Mouse (Mus musculus) kidney, embryonic 14.5 days (tissue): ENCODE measurements at regions not wholly inside any gene's neighbourhood (a gene's known extent, or its start where the extent isn't known, plus 50 kb on each side); places are given as distances from the start of the nearest gene placed in this dataset.

Source experiments
- ATAC-seq: fragments of 200-750 bp; cut with Nextera tagmentation; 2 replicates; pipeline ENCODE4 v1.8.0; 2017; ENCODE audit warnings: moderate number of reproducible peaks, mild to moderate bottlenecking, moderate TSS enrichment, moderate library complexity; ENCODE audit not compliant: low FRiP score, low TSS enrichment
- H3K27ac ChIP-seq: fragments of 300-500 bp; sonication (generic); 2 replicates; pipeline ENCODE4 v1.5.1; 2014; ENCODE audit warnings: low read depth, mild to moderate bottlenecking, low read length, moderate library complexity, mixed read lengths
- H3K27me3 ChIP-seq: fragments of 300-500 bp; sonication (generic); 2 replicates; pipeline ENCODE4 v1.6.1; 2014; ENCODE audit warnings: mild to moderate bottlenecking, low read length; ENCODE audit not compliant: control insufficient read depth, insufficient read depth
- H3K36me3 ChIP-seq: fragments of 300-500 bp; sonication (generic); 2 replicates; pipeline ENCODE4 v1.6.1; 2014; ENCODE audit warnings: low read length, mixed read lengths; ENCODE audit not compliant: control insufficient read depth, insufficient read depth
- H3K4me1 ChIP-seq: fragments of 300-500 bp; sonication (generic); 2 replicates; pipeline ENCODE4 v1.6.1; 2014; ENCODE audit warnings: low read length, mixed read lengths; ENCODE audit not compliant: control insufficient read depth, insufficient read depth
- H3K4me2 ChIP-seq: fragments of 300-500 bp; sonication (generic); replicated peaks from 2 replicates; pipeline ENCODE4 v1.6.1; 2014; ENCODE audit warnings: low read depth, mild to moderate bottlenecking, low read length
- H3K4me3 ChIP-seq: fragments of 300-500 bp; sonication (generic); 2 replicates; pipeline ENCODE4 v1.5.1; 2014; ENCODE audit warnings: mild to moderate bottlenecking, low read length
- H3K9ac ChIP-seq: fragments of 300-500 bp; sonication (generic); 2 replicates; pipeline ENCODE4 v1.6.1; 2014; ENCODE audit warnings: low read depth, mild to moderate bottlenecking, low read length, moderate library complexity
- H3K9me3 ChIP-seq: fragments of 300-500 bp; sonication (generic); 2 replicates; pipeline ENCODE4 v1.6.1; 2016; ENCODE audit warnings: low read length; ENCODE audit not compliant: control insufficient read depth
- WGBS: fragments of 180-500 bp; shearing (Covaris S2); extraction: QIAGEN DNeasy Blood & Tissue Kit; methylation state at CpG from one replicate; pipeline ENCODE4 v1.1.7; 2014; 5-methylcytosine and 5-hydroxymethylcytosine counted together

DNA sequence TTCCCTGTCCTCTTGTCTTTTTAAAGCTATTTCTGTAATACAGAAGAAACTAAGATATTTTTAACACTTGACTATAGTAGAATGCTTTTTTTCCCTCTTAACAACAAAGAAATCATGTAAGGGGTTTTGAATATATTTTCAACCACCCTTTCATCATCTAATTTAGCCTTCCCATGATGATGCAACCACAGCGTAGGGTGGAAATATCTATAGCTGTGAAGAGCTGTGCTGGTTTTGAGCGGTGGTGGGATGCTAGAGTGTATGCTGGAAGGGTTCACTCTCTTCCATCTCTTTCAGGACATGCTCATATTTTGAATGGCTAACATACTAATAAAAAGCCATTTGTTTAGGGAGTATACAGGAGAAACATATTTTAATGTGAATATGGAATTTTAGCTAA, 296.4 kb downstream of the Nup35 start:
- H3K9ac ChIP-seq = no peak overlapping the region

DNA sequence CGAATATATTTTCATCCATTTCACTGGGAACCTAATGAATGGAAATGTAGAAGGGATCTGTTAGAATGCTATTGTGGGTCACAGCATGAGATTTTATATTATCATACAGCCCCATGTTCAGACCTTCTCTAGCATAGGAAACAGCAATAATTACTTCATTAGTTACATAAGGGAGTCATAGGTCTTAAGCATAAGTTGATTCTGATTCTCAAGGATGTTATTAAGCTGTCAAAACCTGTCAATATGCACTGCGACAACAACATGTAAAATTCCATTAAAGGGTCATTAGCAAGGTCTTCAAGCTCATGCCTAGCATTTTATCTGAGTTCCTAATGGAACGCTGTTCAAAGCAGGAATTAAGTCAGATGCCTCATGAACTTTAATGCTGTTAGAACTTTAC, 328.5 kb downstream of the Nup35 start:
- Histone ChIP-seq H3K36me3 (no peaks in the 10 kb centered on the region), H3K4me2 (no peak overlapping the region), H3K4me1 (no peaks in the 10 kb centered on the region), H3K9me3 (no peaks in the 10 kb centered on the region), H3K27ac (no peak overlapping the region), H3K9ac (no peak overlapping the region), H3K27me3 (no peaks in the 10 kb centered on the region), H3K4me3 (no peak overlapping the region)
- 89% methylated on average over 3 of the region's 3 CpGs for WGBS
- ATAC-seq = no peak

More for the DNA sequence above, 296.4 kb downstream of the Nup35 start:
- H3K4me3 ChIP-seq = no peak overlapping the region
- ATAC-seq = no peak
- no peaks in the 10 kb centered on the region for H3K4me1 ChIP-seq
- no peak overlapping the region for H3K27ac ChIP-seq
- no peaks in the 10 kb centered on the region for H3K9me3 ChIP-seq
- H3K4me2 ChIP-seq = no peak overlapping the region
- WGBS = 95% methylated on average over 2 of the region's 2 CpGs
- H3K27me3 ChIP-seq = no peaks in the 10 kb centered on the region
- no peaks in the 10 kb centered on the region for H3K36me3 ChIP-seq

DNA sequence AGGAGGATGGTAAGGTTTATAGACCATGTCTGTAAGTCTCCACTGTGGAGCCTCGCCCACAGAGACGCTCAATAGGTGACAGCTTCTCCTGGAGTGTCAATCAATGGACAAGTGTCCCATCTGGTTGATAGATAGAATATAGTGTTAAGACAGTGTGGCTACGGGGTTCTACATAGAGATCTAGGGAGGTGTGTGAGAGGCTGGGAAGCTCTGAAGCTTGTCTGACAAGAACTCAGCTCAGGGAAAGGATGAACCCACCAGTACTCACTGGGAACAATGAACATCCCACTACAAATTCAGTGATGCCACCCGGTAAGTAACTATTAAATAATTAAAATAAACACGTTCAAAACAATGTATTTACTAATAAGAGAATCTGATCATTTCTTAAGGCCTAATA, 349.7 kb downstream of the Nup35 start:
- ATAC-seq = no peak
- H3K4me2 ChIP-seq = no peak overlapping the region
- 88% methylated on average over 5 of the region's 5 CpGs for WGBS

DNA sequence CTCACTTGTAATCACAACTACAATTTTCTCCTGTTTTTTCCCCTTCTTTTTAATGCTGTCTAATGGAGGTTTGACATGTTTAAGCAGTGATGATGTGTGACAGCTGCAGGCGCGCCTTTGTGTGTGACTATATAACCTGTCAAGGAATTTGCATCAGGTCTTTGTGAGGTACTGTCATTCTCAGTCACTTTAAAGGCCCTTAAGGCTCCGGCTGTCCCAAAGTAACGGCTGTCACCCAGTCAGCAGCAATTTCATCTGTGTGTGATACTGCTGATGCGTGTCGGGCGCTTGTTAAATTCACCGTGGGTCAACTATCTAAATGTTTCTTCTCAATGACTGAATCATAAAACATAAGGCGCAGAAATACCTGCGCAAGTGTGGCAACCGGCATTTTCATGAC, 350.2 kb downstream of the Nup35 start:
- H3K4me1 ChIP-seq = no peaks in the 10 kb centered on the region
- H3K27me3 ChIP-seq = no peaks in the 10 kb centered on the region
- no peak overlapping the region for H3K27ac ChIP-seq
- H3K4me3 ChIP-seq = no peak overlapping the region
- no peak for ATAC-seq
- no peak overlapping the region for H3K4me2 ChIP-seq
- no peak overlapping the region for H3K9ac ChIP-seq
- no peaks in the 10 kb centered on the region for H3K9me3 ChIP-seq
- WGBS = 81% methylated on average over 11 of the region's 11 CpGs
- no peaks in the 10 kb centered on the region for H3K36me3 ChIP-seq

More for the DNA sequence above, 349.7 kb downstream of the Nup35 start:
- no peak overlapping the region for H3K9ac ChIP-seq
- H3K4me1 ChIP-seq = no peaks in the 10 kb centered on the region
- no peaks in the 10 kb centered on the region for H3K27me3 ChIP-seq
- no peak overlapping the region for H3K4me3 ChIP-seq
- no peaks in the 10 kb centered on the region for H3K9me3 ChIP-seq
- no peak overlapping the region for H3K27ac ChIP-seq
- no peaks in the 10 kb centered on the region for H3K36me3 ChIP-seq

DNA sequence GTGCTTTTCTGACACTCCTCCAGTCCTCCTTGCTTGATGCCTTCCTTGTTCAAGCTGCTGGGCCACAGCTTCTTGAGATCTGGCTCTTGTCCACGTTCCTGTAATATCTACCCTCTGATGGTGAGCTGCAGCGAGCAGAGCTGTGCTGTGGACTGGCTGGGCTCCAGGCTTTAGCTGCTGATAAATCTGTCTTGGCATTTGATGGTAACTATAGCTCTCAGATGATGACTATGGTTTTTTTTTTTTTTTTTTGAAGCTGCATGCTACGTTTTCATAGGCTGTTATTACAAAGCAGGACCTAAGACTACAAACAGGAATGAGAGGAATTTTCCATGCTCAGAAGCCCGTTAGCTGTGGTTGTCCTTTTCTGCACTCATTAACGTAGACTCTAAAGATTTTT, 352.3 kb downstream of the Nup35 start:
- WGBS = 49% methylated on average over 5 of the region's 5 CpGs
- Histone ChIP-seq H3K27me3 (no peaks in the 10 kb centered on the region), H3K36me3 (no peaks in the 10 kb centered on the region), H3K4me2 (no peak overlapping the region), H3K4me3 (no peak overlapping the region), H3K4me1 (no peaks in the 10 kb centered on the region), H3K27ac (no peak overlapping the region; the same call in 1 of the 2 replicates), H3K9me3 (no peaks in the 10 kb centered on the region), H3K9ac (no peak overlapping the region)
- ATAC-seq = peak; percentile 60; the same call in 1 of the 2 replicates

DNA sequence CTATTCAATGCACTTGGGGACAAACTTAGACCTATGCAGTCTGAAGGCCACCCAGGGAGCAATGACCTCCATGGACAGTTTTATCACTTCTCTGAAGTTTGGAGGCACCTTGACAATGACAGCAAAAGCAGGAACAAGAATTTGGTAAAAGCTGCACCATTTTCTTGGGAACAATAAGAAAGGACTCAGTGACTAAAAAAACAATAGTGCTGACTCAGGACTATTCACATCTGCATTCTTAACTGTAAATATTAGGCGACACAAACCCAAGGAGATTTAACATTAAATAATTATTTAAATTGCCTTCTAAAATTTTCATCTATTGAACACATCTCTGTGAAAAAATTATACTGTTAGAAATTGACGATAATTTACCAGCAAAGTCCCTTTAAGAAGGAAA, 356.2 kb downstream of the Nup35 start:
- WGBS = 83% methylated on average over 2 of the region's 2 CpGs
- no peaks in the 10 kb centered on the region for H3K36me3 ChIP-seq
- no peaks in the 10 kb centered on the region for H3K27me3 ChIP-seq
- no peak for ATAC-seq
- no peak overlapping the region for H3K4me2 ChIP-seq
- H3K4me1 ChIP-seq = no peaks in the 10 kb centered on the region
- H3K27ac ChIP-seq = no peak overlapping the region
- peaks cover 3% of the 10 kb centered on the region; the same call in 1 of the 2 replicates for H3K9me3 ChIP-seq
- H3K9ac ChIP-seq = no peak overlapping the region
- H3K4me3 ChIP-seq = no peak overlapping the region

DNA sequence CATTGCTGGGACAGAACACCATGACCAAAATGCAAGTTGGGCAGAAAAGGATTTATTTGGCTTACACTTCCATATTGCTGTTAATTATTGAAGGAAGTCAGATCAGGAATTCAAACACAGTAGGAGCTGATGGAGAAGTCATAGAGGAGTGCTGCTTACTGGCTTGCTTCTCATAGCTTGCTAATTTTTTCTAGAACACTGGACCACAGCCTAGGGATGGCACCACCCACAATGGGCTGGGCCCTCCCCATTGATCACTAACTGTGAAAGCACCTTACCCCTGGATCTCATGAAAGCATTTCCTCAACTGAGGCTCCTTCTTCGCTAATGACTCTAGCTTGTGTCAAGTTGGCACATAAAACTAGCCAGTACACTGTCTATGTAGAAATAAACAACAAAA, 381.3 kb downstream of the Nup35 start:
- 89% methylated on average over 1 of the region's 1 CpGs for WGBS
- no peak for ATAC-seq
- H3K4me3 ChIP-seq = no peak overlapping the region
- no peaks in the 10 kb centered on the region for H3K4me1 ChIP-seq
- H3K27me3 ChIP-seq = no peaks in the 10 kb centered on the region
- no peak overlapping the region for H3K27ac ChIP-seq
- no peaks in the 10 kb centered on the region for H3K9me3 ChIP-seq
- no peak overlapping the region for H3K4me2 ChIP-seq
- no peaks in the 10 kb centered on the region for H3K36me3 ChIP-seq
- H3K9ac ChIP-seq = no peak overlapping the region

DNA sequence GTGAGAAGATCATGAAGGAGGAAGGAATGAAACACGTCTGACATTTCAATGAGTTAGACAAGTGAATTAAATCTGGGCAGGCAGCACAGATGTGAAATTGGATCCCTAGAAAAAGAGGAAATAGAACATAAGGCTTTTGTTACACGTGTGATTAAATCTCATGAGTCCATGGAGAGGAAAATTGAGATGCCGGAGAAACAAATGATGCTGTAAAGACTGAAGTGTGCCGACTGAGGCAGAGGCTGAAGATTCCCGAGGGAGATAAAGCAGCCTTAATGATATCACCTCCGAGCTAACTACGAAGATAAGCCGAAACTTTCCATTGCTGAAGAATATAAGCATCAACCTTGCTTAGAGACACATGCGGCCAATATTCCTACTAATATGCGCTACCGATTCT, 390.0 kb downstream of the Nup35 start:
- Histone ChIP-seq H3K4me3 (no peak overlapping the region), H3K27me3 (no peaks in the 10 kb centered on the region), H3K9ac (no peak overlapping the region), H3K27ac (no peak overlapping the region), H3K9me3 (peaks cover 4% of the 10 kb centered on the region), H3K36me3 (no peaks in the 10 kb centered on the region), H3K4me2 (no peak overlapping the region), H3K4me1 (no peaks in the 10 kb centered on the region)
- WGBS = 67% methylated on average over 11 of the region's 11 CpGs
- ATAC-seq = no peak

DNA sequence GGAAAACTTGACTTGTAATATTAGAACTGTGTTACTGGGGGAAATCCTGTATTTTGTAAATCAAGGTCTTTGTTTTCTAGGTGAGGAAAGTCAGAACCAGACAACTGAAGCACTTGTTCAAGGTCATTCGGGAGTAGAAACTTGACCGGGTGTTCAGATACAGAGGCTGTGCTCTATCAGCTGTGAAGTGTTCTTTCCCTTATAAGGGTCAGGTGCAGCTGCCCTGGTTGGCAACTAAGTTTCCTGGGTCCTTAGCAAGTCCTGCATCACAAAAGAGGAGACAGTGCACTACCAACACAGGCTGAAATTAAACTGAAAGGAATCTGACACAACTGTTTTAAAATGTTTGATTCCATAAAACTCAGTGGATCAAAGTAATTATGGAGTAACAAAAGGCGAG, 406.6 kb downstream of the Nup35 start:
- H3K36me3 ChIP-seq = no peaks in the 10 kb centered on the region
- H3K27me3 ChIP-seq = no peaks in the 10 kb centered on the region
- no peak overlapping the region for H3K27ac ChIP-seq
- H3K4me3 ChIP-seq = no peak overlapping the region
- H3K4me1 ChIP-seq = no peaks in the 10 kb centered on the region
- 60% methylated on average over 3 of the region's 3 CpGs for WGBS
- no peak overlapping the region for H3K4me2 ChIP-seq
- no peak for ATAC-seq
- H3K9ac ChIP-seq = no peak overlapping the region
- H3K9me3 ChIP-seq = no peaks in the 10 kb centered on the region
